Mouse (Mus musculus) adrenal gland, postnatal 36 days (tissue): Measurements from ENCODE around the gene Gm21943. TPM values are rescaled to one million over a fixed set of nuclear protein-coding genes. Genes with fewer than 3 reads are reported as not detected.
"Not testable (repeated sequence)": the region's sequence is repeated elsewhere in the genome, so short reads cannot be mapped to it uniquely, and the experiment has no call there.

ENCODE experiments used
- DNase-seq, 2 experiments: peaks; one replicate each; pipeline ENCODE4 v3.0.0; 2021; ENCODE audit warnings: mixed read lengths in 1 of 2
- long read RNA-seq, 2 experiments: library from polyadenylated mRNA; stranded (forward); transcript quantifications; one replicate each; pipeline ENCODE4 v2.0.0; 2021; ENCODE audit warnings: borderline sequencing depth in 2 of 2
- total RNA-seq, 2 experiments: library from RNA; stranded (reverse); gene quantifications; 2 replicates each; pipeline ENCODE4 v1.2.3; 2021

Gene Gm21943
- not detected for total RNA-seq
- long read RNA-seq, experiment 1, result 0 reads
- long read RNA-seq, experiment 2, result 0 reads

GRCm38 (mm10) chrY:57533644-57534043, at the start of gene Gm21943:
Gm21943 (minus strand) TSS chrY:57533744.
- not testable (repeated sequence) for DNase-seq

Other genes with a start within 250 kb of the Gm21943 start
- not detected for gene Gm28961, start 172.0 kb upstream of the Gm21943 start, total RNA-seq